Comparison of ENCODE assay signal across 24 mouse cellular contexts in the genomic region with DNA sequence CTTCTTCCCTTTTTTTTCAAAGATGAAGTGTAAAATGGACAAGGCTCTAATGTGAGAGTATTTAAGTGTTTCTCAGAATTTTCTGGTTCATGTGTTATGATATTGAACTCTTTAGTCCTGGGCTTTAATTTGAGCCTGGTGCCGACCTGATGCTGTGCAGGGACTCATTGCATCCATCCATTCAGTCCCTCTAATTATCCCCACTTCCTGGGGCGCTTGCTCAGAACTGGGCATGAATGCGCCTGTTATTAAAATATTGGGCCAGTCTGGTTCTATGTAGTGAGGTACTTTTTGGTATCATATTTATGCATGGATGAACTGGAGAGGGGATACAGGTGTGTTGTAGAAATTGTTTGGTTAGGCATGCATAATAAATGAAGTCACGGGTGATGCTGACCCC. TPM values are rescaled to one million over a fixed set of nuclear protein-coding genes. Genes with fewer than 3 reads are reported as not detected.
DNase-seq lines count a peak whose midpoint lies in the region; ATAC-seq and TF ChIP-seq lines count a peak whose summit lies in the region.
"Had no signal": no experiment of that assay in that cellular context is flagged by ENCODE, and none has a peak within 500 bp of the region (broad histone marks: within the 10 kb centered on the region; RNA-seq: fewer than 3 reads in every experiment).

No protein-coding gene starts in this region.

- H3K36me3 ChIP-seq in forebrain, embryonic 10.5 days (replicated peaks): peaks cover 13% of the 10 kb centered on the region
- H3K36me3 ChIP-seq in forebrain, postnatal 0 days (ENCODE audit: insufficient read depth): no peaks in the 10 kb centered on the region
- H3K36me3 ChIP-seq in forebrain, embryonic 12.5 days (replicated peaks): peaks cover 7% of the 10 kb centered on the region; the same call in 1 of the 2 replicates
- H3K36me3 ChIP-seq in forebrain, embryonic 15.5 days: no peaks in the 10 kb centered on the region
- H3K36me3 ChIP-seq: heart, embryonic 15.5 days had no signal

- no peak overlapping the region for H3K4me2 ChIP-seq in forebrain, postnatal 0 days (ENCODE audit: low read depth)
- peak overlapping the region; percentile 13; the same call in 1 of the 2 replicates for H3K4me2 ChIP-seq in forebrain, embryonic 12.5 days
- no peak overlapping the region for H3K4me2 ChIP-seq in forebrain, embryonic 15.5 days (replicated peaks)
- H3K4me2 ChIP-seq: heart, embryonic 12.5 days; heart, embryonic 15.5 days; hindbrain, embryonic 13.5 days had no signal

- H3K4me3 ChIP-seq in forebrain, embryonic 10.5 days: no peak overlapping the region
- no peak overlapping the region for H3K4me3 ChIP-seq in forebrain, postnatal 0 days (ENCODE audit: low read depth, low read length)
- H3K4me3 ChIP-seq in forebrain, embryonic 12.5 days (replicated peaks): no peak overlapping the region
- no peak overlapping the region for H3K4me3 ChIP-seq in forebrain, embryonic 15.5 days
- H3K4me3 ChIP-seq: heart, embryonic 12.5 days; heart, embryonic 15.5 days; hindbrain, embryonic 10.5 days; hindbrain, embryonic 13.5 days had no signal

- no peak for ATAC-seq in forebrain, postnatal 0 days
- ATAC-seq in forebrain, embryonic 12.5 days (ENCODE audit: low FRiP score): peak; percentile 64
- 0 out of 2 replicates have a peak, but pooled peaks have one; percentile 19 for ATAC-seq in forebrain, embryonic 15.5 days (replicated peaks)
- ATAC-seq in inflammation-experienced regulatory T-cells, adult 6 months: no peak
- ATAC-seq in megakaryocyte-erythroid progenitor cell, adult 5-6 weeks (replicated peaks; ENCODE audit: low FRiP score, low TSS enrichment, poor library complexity, severe bottlenecking): no peak
- ATAC-seq: hindbrain, embryonic 16.5 days; intestine, embryonic 16.5 days; Patski had no signal

- no peak overlapping the region for H3K9ac ChIP-seq in forebrain, postnatal 0 days
- H3K9ac ChIP-seq in forebrain, embryonic 12.5 days: no peak overlapping the region
- H3K9ac ChIP-seq in forebrain, embryonic 15.5 days (replicated peaks): no peak overlapping the region
- H3K9ac ChIP-seq: heart, embryonic 12.5 days; heart, embryonic 15.5 days; hindbrain, embryonic 13.5 days had no signal

- no peaks in the 10 kb centered on the region for H3K27me3 ChIP-seq in forebrain, embryonic 10.5 days (ENCODE audit: poor library complexity, severe bottlenecking)
- H3K27me3 ChIP-seq in forebrain, postnatal 0 days (ENCODE audit: insufficient read depth, low read length): no peaks in the 10 kb centered on the region
- H3K27me3 ChIP-seq in forebrain, embryonic 12.5 days: no peaks in the 10 kb centered on the region
- no peaks in the 10 kb centered on the region for H3K27me3 ChIP-seq in forebrain, embryonic 15.5 days
- H3K27me3 ChIP-seq: heart, embryonic 12.5 days; heart, embryonic 15.5 days; hindbrain, embryonic 13.5 days; Patski had no signal

- no peak for TF ChIP-seq CTCF in forebrain, postnatal 0 days (IDR thresholded peaks at IDR 0.05; ENCODE audit: low read depth)

- H3K4me1 ChIP-seq in forebrain, embryonic 10.5 days: peaks cover 33% of the 10 kb centered on the region
- no peaks in the 10 kb centered on the region for H3K4me1 ChIP-seq in forebrain, postnatal 0 days (ENCODE audit: insufficient read depth)
- H3K4me1 ChIP-seq in forebrain, embryonic 12.5 days: peaks cover 11% of the 10 kb centered on the region
- peaks cover 4% of the 10 kb centered on the region for H3K4me1 ChIP-seq in forebrain, embryonic 15.5 days
- H3K4me1 ChIP-seq: heart, embryonic 12.5 days; heart, embryonic 15.5 days; hindbrain, embryonic 10.5 days; hindbrain, embryonic 13.5 days had no signal

- 52% methylated on average over 4 of the region's 4 CpGs for WGBS in forebrain, embryonic 10.5 days
- 30% methylated on average over 4 of the region's 4 CpGs for WGBS in forebrain, postnatal 0 days
- 42% methylated on average over 4 of the region's 4 CpGs for WGBS in forebrain, embryonic 12.5 days
- 24% methylated on average over 4 of the region's 4 CpGs for WGBS in forebrain, embryonic 15.5 days

- H3K27ac ChIP-seq in forebrain, embryonic 10.5 days: 0 out of 2 replicates have a peak overlapping the region, but pooled peaks have one; percentile 33
- H3K27ac ChIP-seq in forebrain, postnatal 0 days (ENCODE audit: low read depth, low read length): no peak overlapping the region
- 0 out of 2 replicates have a peak overlapping the region, but pooled peaks have one; percentile 67 for H3K27ac ChIP-seq in forebrain, embryonic 12.5 days
- H3K27ac ChIP-seq in forebrain, embryonic 15.5 days (replicated peaks): no peak overlapping the region
- H3K27ac ChIP-seq: heart, embryonic 15.5 days; hindbrain, embryonic 10.5 days; hindbrain, embryonic 13.5 days had no signal

- no peak for DNase-seq in forebrain, embryonic 10.5 days (ENCODE audit: extremely low spot score, low spot score)
- no peak for DNase-seq in forebrain, postnatal 0 days
- DNase-seq in urinary bladder, postnatal 14 days (ENCODE audit: low spot score): no peak
- DNase-seq: adrenal gland, postnatal 10 days; adrenal gland, postnatal 36 days; cerebellum, adult 11 months; cerebellum, adult 2 months; cerebellum, postnatal 10 days; cerebellum, postnatal 36 days; gastrocnemius, postnatal 25 days; heart, adult 18-20 months; heart, postnatal 10 days; heart, postnatal 36 days had no signal

- peaks cover 7% of the 10 kb centered on the region; the same call in 1 of the 2 replicates for H3K9me3 ChIP-seq in forebrain, embryonic 10.5 days
- H3K9me3 ChIP-seq in forebrain, postnatal 0 days (ENCODE audit: low read length): no peaks in the 10 kb centered on the region
- 0 out of 2 replicates have a peak, but pooled peaks cover 4% of the 10 kb centered on the region for H3K9me3 ChIP-seq in forebrain, embryonic 12.5 days
- no peaks in the 10 kb centered on the region for H3K9me3 ChIP-seq in forebrain, embryonic 15.5 days
- H3K9me3 ChIP-seq: heart, embryonic 15.5 days; hindbrain, embryonic 13.5 days had no signal

RNA-seq across cellular contexts. Expression of a gene that starts 47.9 kb away (rescaled TPM):
- polyA plus RNA-seq in forebrain, embryonic 10.5 days (2016; fragmentation: Nextera tagmentation; extraction: Ambion mirVana): 38.9 and 39.0 TPM in 2 replicates
- 11.9 and 12.4 TPM in 2 replicates for total RNA-seq in forebrain, postnatal 0 days (2014; rRNA removed)
- polyA plus RNA-seq in forebrain, postnatal 0 days (2015; fragmentation: Nextera tagmentation; extraction: Ambion mirVana): 23.8 and 29.4 TPM in 2 replicates
- 34.7 and 38.6 TPM in 2 replicates for polyA plus RNA-seq in forebrain, embryonic 12.5 days (2016; fragmentation: Nextera tagmentation; extraction: Ambion mirVana)
- 21.9 and 25.2 TPM in 2 replicates for polyA plus RNA-seq in forebrain, embryonic 15.5 days (2015; fragmentation: Nextera tagmentation; extraction: Ambion mirVana)
- 10 to 100 TPM; 11.4 to 26.5 (median 20.4) TPM for polyA plus RNA-seq in inflammation-experienced regulatory T-cells, adult 6 months (2017; shearing (Covaris generic))
- total RNA-seq in megakaryocyte-erythroid progenitor cell, adult 5-6 weeks (2014; fragmentation: Nextera tagmentation): 36.5 and 52.3 TPM in 2 replicates
- 19.7 and 91.6 TPM in 2 replicates for total RNA-seq in megakaryocyte-erythroid progenitor cell, adult 5-6 weeks (2017)

Comparison
In these comparisons a context has a peak if more than half of its experiments do, and no peak if none do; other contexts are left out.
1. H3K27ac ChIP-seq: peak in forebrain, embryonic 10.5 days (single experiment) and forebrain, embryonic 12.5 days (single experiment); none in forebrain, postnatal 0 days (single experiment) and forebrain, embryonic 15.5 days (single experiment).
2. ATAC-seq: peak in forebrain, embryonic 12.5 days (single experiment) and forebrain, embryonic 15.5 days (single experiment); none in forebrain, postnatal 0 days (single experiment), inflammation-experienced regulatory T-cells, adult 6 months (single experiment) and megakaryocyte-erythroid progenitor cell, adult 5-6 weeks (single experiment).